Mouse (Mus musculus): ENCODE results near the gene Cspg4. TPM values are rescaled to one million over a fixed set of nuclear protein-coding genes. Genes with fewer than 3 reads are reported as not detected.

The Cspg4 gene
- polyA plus RNA-seq, 1 experiment from 2014 or later: 24.0 TPM

- H3K4me3 ChIP-seq (replicated peaks; ENCODE audit: low read length): no peak overlapping the region
- no peaks in the 10 kb centered on the region for H3K36me3 ChIP-seq (ENCODE audit: control insufficient read depth, insufficient read depth, low read length)
- no peak for ATAC-seq (ENCODE audit: insufficient read depth, low FRiP score)
- no peak overlapping the region for H3K27ac ChIP-seq (ENCODE audit: low read length)
- 26% methylated on average over 3 of the region's 3 CpGs for WGBS
- H3K27me3 ChIP-seq (ENCODE audit: control insufficient read depth, insufficient read depth, low read length): no peaks in the 10 kb centered on the region
- H3K9me3 ChIP-seq (replicated peaks; ENCODE audit: control insufficient read depth, low read length): no peaks in the 10 kb centered on the region
- peaks cover 16% of the 10 kb centered on the region for H3K4me1 ChIP-seq (ENCODE audit: control insufficient read depth, insufficient read depth, low read length)
- no peak overlapping the region for H3K4me2 ChIP-seq (ENCODE audit: low read depth, low read length)
- peak overlapping the region; percentile 21; the same call in 1 of the 2 replicates for H3K9ac ChIP-seq (ENCODE audit: low read length)
Measured at GRCm38 (mm10) chr9:56857463-56857862, 7.4 kb upstream of the Cspg4 start.

GRCm38 (mm10) chr9:56860035-56860434 lies 4.8 kb upstream of the Cspg4 start:
- Histone ChIP-seq H3K4me2 (ENCODE audit: low read depth, low read length) (0 out of 2 replicates have a peak overlapping the region, but pooled peaks have one; percentile 17), H3K4me3 (replicated peaks; ENCODE audit: low read length) (no peak overlapping the region), H3K4me1 (ENCODE audit: control insufficient read depth, insufficient read depth, low read length) (peaks cover 37% of the 10 kb centered on the region), H3K9ac (ENCODE audit: low read length) (0 out of 2 replicates have a peak overlapping the region, but pooled peaks have one; percentile 11), H3K27me3 (ENCODE audit: control insufficient read depth, insufficient read depth, low read length) (no peaks in the 10 kb centered on the region), H3K27ac (ENCODE audit: low read length) (peak overlapping the region; percentile 50), H3K36me3 (ENCODE audit: control insufficient read depth, insufficient read depth, low read length) (no peaks in the 10 kb centered on the region), H3K9me3 (replicated peaks; ENCODE audit: control insufficient read depth, low read length) (no peaks in the 10 kb centered on the region)
- ATAC-seq (ENCODE audit: insufficient read depth, low FRiP score): no peak
- WGBS: 62% methylated on average over 3 of the region's 3 CpGs

- Histone ChIP-seq H3K4me1 (ENCODE audit: control insufficient read depth, insufficient read depth, low read length) (peaks cover 40% of the 10 kb centered on the region), H3K9me3 (replicated peaks; ENCODE audit: control insufficient read depth, low read length) (no peaks in the 10 kb centered on the region), H3K27ac (ENCODE audit: low read length) (peak overlapping the region; percentile 73), H3K4me3 (replicated peaks; ENCODE audit: low read length) (no peak overlapping the region), H3K9ac (ENCODE audit: low read length) (peak overlapping the region; percentile 31; the same call in 1 of the 2 replicates), H3K36me3 (ENCODE audit: control insufficient read depth, insufficient read depth, low read length) (no peaks in the 10 kb centered on the region), H3K27me3 (ENCODE audit: control insufficient read depth, insufficient read depth, low read length) (no peaks in the 10 kb centered on the region), H3K4me2 (ENCODE audit: low read depth, low read length) (0 out of 2 replicates have a peak overlapping the region, but pooled peaks have one; percentile 17)
- peak; percentile 47; the same call in 1 of the 2 replicates for ATAC-seq (ENCODE audit: insufficient read depth, low FRiP score)
- 36% methylated on average over 15 of the region's 15 CpGs for WGBS
Measured at GRCm38 (mm10) chr9:56860486-56861269, 4.2 kb upstream of the Cspg4 start.

GRCm38 (mm10) chr9:56862863-56863262 lies 2.0 kb upstream of the Cspg4 start:
- H3K36me3 ChIP-seq (ENCODE audit: control insufficient read depth, insufficient read depth, low read length): no peaks in the 10 kb centered on the region
- no peak overlapping the region for H3K4me3 ChIP-seq (replicated peaks; ENCODE audit: low read length)
- 34% methylated on average over 2 of the region's 2 CpGs for WGBS
- no peaks in the 10 kb centered on the region for H3K9me3 ChIP-seq (replicated peaks; ENCODE audit: control insufficient read depth, low read length)
- no peak overlapping the region for H3K9ac ChIP-seq (ENCODE audit: low read length)
- no peak overlapping the region for H3K4me2 ChIP-seq (ENCODE audit: low read depth, low read length)
- ATAC-seq (ENCODE audit: insufficient read depth, low FRiP score): no peak
- no peak overlapping the region for H3K27ac ChIP-seq (ENCODE audit: low read length)
- H3K4me1 ChIP-seq (ENCODE audit: control insufficient read depth, insufficient read depth, low read length): peaks cover 57% of the 10 kb centered on the region
- H3K27me3 ChIP-seq (ENCODE audit: control insufficient read depth, insufficient read depth, low read length): no peaks in the 10 kb centered on the region

- no peak for ATAC-seq (ENCODE audit: insufficient read depth, low FRiP score)
- H3K27ac ChIP-seq (ENCODE audit: low read length): peak within 1 kb of the TSS; percentile 58
- peaks cover 68% of the 10 kb centered on the region for H3K4me1 ChIP-seq (ENCODE audit: control insufficient read depth, insufficient read depth, low read length)
- peak within 1 kb of the TSS; percentile 74 for H3K9ac ChIP-seq (ENCODE audit: low read length)
- peak within 1 kb of the TSS; percentile 51 for H3K4me3 ChIP-seq (replicated peaks; ENCODE audit: low read length)
- no peaks in the 10 kb centered on the region for H3K36me3 ChIP-seq (ENCODE audit: control insufficient read depth, insufficient read depth, low read length)
- no peaks in the 10 kb centered on the region for H3K9me3 ChIP-seq (replicated peaks; ENCODE audit: control insufficient read depth, low read length)
- WGBS: 11% methylated on average over 3 of the region's 3 CpGs
- H3K27me3 ChIP-seq (ENCODE audit: control insufficient read depth, insufficient read depth, low read length): no peaks in the 10 kb centered on the region
- peak within 1 kb of the TSS; percentile 64 for H3K4me2 ChIP-seq (ENCODE audit: low read depth, low read length)
Measured at GRCm38 (mm10) chr9:56864216-56864729, 560 bp upstream of the Cspg4 start, which contains the start of gene Odf3l1. Gene Odf3l1 (minus strand): TSS chr9:56864679.

- WGBS: 48% methylated on average over 11 of the region's 11 CpGs
- H3K4me2 ChIP-seq (ENCODE audit: low read depth, low read length): peak overlapping the region; percentile 64
- peak overlapping the region; percentile 51 for H3K4me3 ChIP-seq (replicated peaks; ENCODE audit: low read length)
- ATAC-seq (ENCODE audit: insufficient read depth, low FRiP score): no peak
- H3K4me1 ChIP-seq (ENCODE audit: control insufficient read depth, insufficient read depth, low read length): peaks cover 76% of the 10 kb centered on the region
- peak overlapping the region; percentile 74 for H3K9ac ChIP-seq (ENCODE audit: low read length)
- H3K27ac ChIP-seq (ENCODE audit: low read length): peak overlapping the region; percentile 58; the same call in 1 of the 2 replicates
- no peaks in the 10 kb centered on the region for H3K36me3 ChIP-seq (ENCODE audit: control insufficient read depth, insufficient read depth, low read length)
- no peaks in the 10 kb centered on the region for H3K27me3 ChIP-seq (ENCODE audit: control insufficient read depth, insufficient read depth, low read length)
- no peaks in the 10 kb centered on the region for H3K9me3 ChIP-seq (replicated peaks; ENCODE audit: control insufficient read depth, low read length)
Measured at GRCm38 (mm10) chr9:56865673-56866400, 1.0 kb downstream of the Cspg4 start.

GRCm38 (mm10) chr9:56866430-56866829 lies 1.6 kb downstream of the Cspg4 start:
- Histone ChIP-seq H3K4me1 (ENCODE audit: control insufficient read depth, insufficient read depth, low read length) (peaks cover 79% of the 10 kb centered on the region), H3K9me3 (replicated peaks; ENCODE audit: control insufficient read depth, low read length) (no peaks in the 10 kb centered on the region), H3K36me3 (ENCODE audit: control insufficient read depth, insufficient read depth, low read length) (no peaks in the 10 kb centered on the region), H3K4me2 (ENCODE audit: low read depth, low read length) (peak overlapping the region; percentile 64), H3K27ac (ENCODE audit: low read length) (no peak overlapping the region; the same call in 1 of the 2 replicates), H3K9ac (ENCODE audit: low read length) (peak overlapping the region; percentile 74), H3K27me3 (ENCODE audit: control insufficient read depth, insufficient read depth, low read length) (no peaks in the 10 kb centered on the region), H3K4me3 (replicated peaks; ENCODE audit: low read length) (peak overlapping the region; percentile 51)
- 76% methylated on average over 5 of the region's 5 CpGs for WGBS
- ATAC-seq (ENCODE audit: insufficient read depth, low FRiP score): no peak

GRCm38 (mm10) chr9:56868292-56868691 lies 3.5 kb downstream of the Cspg4 start:
- Histone ChIP-seq H3K4me1 (ENCODE audit: control insufficient read depth, insufficient read depth, low read length) (peaks cover 86% of the 10 kb centered on the region), H3K4me3 (replicated peaks; ENCODE audit: low read length) (peak overlapping the region; percentile 51; the same call in 1 of the 2 replicates), H3K9ac (ENCODE audit: low read length) (peak overlapping the region; percentile 74), H3K9me3 (replicated peaks; ENCODE audit: control insufficient read depth, low read length) (no peaks in the 10 kb centered on the region), H3K36me3 (ENCODE audit: control insufficient read depth, insufficient read depth, low read length) (no peaks in the 10 kb centered on the region), H3K4me2 (ENCODE audit: low read depth, low read length) (peak overlapping the region; percentile 64), H3K27me3 (ENCODE audit: control insufficient read depth, insufficient read depth, low read length) (no peaks in the 10 kb centered on the region), H3K27ac (ENCODE audit: low read length) (peak overlapping the region; percentile 70)
- ATAC-seq (ENCODE audit: insufficient read depth, low FRiP score): peak; percentile 72
- 22% methylated on average over 6 of the region's 6 CpGs for WGBS
